Mouse (Mus musculus): ENCODE results near the gene Gm17490. TPM values are rescaled to one million over a fixed set of nuclear protein-coding genes. Genes with fewer than 3 reads are reported as not detected.
"Not testable (repeated sequence)": the region's sequence is repeated elsewhere in the genome, so short reads cannot be mapped to it uniquely, and the experiment has no call there.

Gm17490 gene
- total RNA-seq, 2 experiments from 2014 or later, result not detected

DNA sequence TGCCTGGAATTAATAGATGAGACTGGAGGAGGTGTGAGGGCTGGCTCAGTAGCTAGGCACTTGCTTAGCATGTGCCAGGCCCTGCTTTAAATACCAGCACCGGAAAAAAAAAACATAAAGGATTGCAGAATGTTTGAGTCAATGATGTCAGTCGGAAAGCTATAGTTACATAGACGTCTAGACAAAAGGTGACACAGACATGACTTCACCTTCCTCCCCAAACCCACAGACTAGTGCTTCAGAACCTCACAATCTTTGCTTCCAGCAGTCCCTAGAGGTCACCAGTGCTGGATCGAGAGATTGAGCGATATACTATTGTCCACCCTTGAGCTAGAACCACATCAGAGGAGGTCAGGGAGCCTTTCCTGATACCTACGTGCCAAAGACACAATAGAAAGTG, 9.0 kb upstream of the Gm17490 start:
- no peak for DNase-seq

GRCm38 (mm10) chr2:11623726-11624125, 2.3 kb downstream of the Gm17490 start:
- DNase-seq, result no peak

- no peak for DNase-seq
These were observed 2.9 kb downstream of the Gm17490 start for GRCm38 (mm10) chr2:11623173-11623572.

- no peak for DNase-seq
These were observed 6.5 kb downstream of the Gm17490 start for GRCm38 (mm10) chr2:11619598-11619997.

- no peak for DNase-seq
These were observed 9.2 kb downstream of the Gm17490 start for GRCm38 (mm10) chr2:11616846-11617245.

- not testable (repeated sequence) for DNase-seq
These were observed 13.1 kb downstream of the Gm17490 start for GRCm38 (mm10) chr2:11612939-11613338.

- not testable (repeated sequence) for DNase-seq
These were observed 19.3 kb downstream of the Gm17490 start for GRCm38 (mm10) chr2:11606718-11607117.

- no peak for DNase-seq
These were observed 21.2 kb downstream of the Gm17490 start for GRCm38 (mm10) chr2:11604911-11605310.

DNA sequence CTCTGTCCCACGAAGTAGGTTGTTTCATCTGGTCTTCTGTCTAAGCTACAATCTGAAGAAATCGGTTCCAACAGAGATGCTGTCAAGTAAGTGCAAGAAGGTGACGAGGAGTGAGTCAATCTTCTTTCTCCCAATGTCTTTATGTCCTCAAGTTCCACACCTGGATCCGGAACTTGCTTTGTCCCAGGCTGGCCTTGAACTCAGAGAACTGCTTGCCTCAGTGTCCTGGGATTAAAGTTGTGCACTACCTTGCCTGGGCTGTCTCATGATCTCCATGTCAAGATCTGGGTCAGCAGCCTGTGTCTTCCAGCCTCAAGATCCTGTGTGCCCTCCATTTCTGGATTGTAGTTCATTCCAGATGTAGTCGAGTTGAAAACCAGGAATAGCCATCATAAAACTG, 22.0 kb downstream of the Gm17490 start, which contains the start of gene Rbm17:
Rbm17 (minus strand) TSS at position 101 of the 400 bp plus-strand sequence.
- DNase-seq, result no peak

DNA sequence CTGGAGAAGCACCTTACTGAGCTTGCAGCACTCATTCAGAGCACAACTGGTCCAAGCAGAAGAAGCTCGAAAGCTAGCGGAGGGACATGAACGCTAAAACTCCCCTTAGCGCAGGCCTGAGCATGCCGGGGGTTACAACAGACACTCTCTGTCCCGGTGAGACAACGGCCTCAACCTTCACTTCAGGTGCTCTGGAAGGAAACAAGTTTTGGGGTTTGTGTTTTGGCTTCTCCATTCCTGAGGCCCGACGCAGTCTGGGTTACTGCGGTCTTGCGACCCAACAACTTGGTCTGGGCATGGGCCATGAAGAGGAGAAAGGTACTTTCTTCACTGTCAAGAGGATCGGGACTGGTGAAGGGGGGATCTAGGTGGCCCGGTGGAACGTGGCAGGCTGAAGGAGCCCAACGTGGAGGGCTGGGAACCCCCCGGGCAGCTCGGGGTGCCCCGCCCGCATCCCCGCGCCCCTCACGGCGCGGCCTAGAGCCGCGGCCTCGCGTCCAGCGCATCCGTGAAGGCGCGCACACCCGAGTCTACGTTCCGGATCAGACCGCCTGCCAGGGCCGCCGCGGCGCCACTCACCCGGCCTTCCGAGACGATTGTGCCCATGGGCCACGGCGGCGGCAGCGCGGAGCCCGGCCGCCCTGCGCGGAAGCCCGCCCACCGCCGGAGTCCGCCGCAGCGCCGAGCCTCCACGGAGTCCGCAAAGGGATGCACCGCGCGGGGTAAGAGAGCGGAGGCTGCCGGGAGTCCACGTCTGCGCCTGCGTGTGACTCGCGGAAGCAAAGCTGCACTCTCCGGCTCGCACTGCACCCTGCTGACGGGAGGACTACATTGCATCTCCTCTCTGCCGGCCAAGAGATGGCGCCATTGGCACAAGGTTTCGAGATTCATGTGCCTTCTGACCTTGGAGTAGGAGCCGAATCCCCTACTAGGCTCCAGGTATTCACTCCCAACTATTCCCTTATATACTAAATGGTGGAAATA, 23.3 kb downstream of the Gm17490 start:
- DNase-seq, result peak; percentile 98

DNA sequence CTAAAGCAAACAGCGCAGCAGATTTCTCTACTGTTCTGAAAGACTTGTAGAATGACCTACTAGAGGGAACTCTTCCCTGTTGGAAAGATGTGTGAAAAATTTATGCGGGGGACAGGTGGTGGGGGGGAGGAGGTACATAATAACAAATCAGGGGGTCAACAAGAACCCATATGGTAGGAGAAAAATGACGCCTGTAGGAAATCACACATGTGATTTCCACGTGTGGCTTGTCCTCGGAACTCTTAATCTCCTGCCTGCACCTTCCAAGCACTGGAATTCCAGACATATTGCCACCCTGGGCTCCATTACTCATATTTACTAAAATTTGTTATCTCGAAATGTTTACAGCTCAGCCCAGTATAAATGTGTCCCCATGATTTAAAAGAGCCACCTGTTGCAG, 24.3 kb downstream of the Gm17490 start:
- no peak for DNase-seq

GRCm38 (mm10) chr2:11597906-11598305, 28.2 kb downstream of the Gm17490 start:
- DNase-seq, result no peak

GRCm38 (mm10) chr2:11596690-11597089, 29.4 kb downstream of the Gm17490 start:
- peak; percentile 25 for DNase-seq

GRCm38 (mm10) chr2:11587996-11588395, 38.1 kb downstream of the Gm17490 start:
- DNase-seq, result no peak

DNA sequence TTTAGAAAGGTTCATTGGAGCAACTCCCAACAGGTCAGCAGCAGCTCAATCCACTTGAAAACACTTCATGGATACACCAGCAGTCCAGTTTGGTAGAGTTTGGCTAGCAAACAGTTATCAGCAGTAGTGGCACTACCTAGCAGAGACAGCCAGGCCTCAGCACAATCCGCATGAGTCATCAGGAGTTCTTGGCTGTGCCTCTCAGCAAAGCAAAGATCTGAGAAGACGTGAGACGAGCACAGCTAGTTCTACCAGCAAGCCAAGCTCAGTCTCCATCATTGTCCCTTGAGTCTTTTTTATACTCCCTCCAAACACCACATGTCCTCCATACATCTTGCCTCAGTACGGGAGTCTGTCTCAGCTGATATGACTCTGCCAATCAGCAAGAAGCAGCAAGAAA, 46.7 kb downstream of the Gm17490 start:
- no peak for DNase-seq

DNA sequence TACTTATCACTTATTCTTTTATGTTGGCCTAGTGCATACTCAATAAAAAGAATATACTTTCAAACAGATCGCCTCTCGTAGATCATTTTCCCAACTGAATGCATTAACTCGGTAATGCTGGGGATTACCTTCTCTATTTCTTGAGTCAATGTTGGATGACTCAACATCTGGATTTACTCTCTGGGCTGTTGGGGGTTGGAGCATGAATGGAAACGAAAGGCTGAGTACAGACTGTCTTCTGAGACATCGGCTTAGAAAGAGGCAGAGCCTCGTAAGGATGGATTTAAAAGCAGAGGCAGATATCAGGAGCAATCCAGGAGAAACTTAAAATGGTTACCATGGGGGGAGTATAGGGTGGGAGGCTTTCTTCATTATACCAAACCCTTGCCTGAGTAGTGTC, 47.9 kb downstream of the Gm17490 start:
- no peak for DNase-seq

Other genes starting within 250 kb of the Gm17490 start
- gene Pfkfb3, start 72.2 kb downstream of the Gm17490 start, total RNA-seq (2021), result 100 to 1,000 TPM; 107 to 116 TPM
- 100 to 1,000 TPM; 116 to 118 TPM for gene Rbm17, start 22.1 kb downstream of the Gm17490 start, total RNA-seq (2021)
- gene Il2ra, start 16.5 kb upstream of the Gm17490 start, total RNA-seq (2021), result under 1 TPM; 0.48 to 0.66 TPM
- 10 to 100 TPM; 41.5 to 58.8 TPM for gene Il15ra, start 79.0 kb upstream of the Gm17490 start, total RNA-seq (2021)
- gene Fbh1, start 151.3 kb upstream of the Gm17490 start, total RNA-seq (2021), result 100 to 1,000 TPM in 1 of 2 experiments, 10 to 100 TPM in 1; 92.3 to 120 TPM
- gene Ankrd16, start 151.6 kb upstream of the Gm17490 start, total RNA-seq (2021), result 10 to 100 TPM; 36.5 to 59.7 TPM

All from adrenal gland, postnatal 10 days (tissue).